Mouse (Mus musculus): ENCODE measurements at regions not wholly inside any gene's neighbourhood (a gene's known extent, or its start where the extent isn't known, plus 50 kb on each side); places are given as distances from the start of the nearest gene placed in this dataset.
"Not testable (repeated sequence)": the region's sequence is repeated elsewhere in the genome, so short reads cannot be mapped to it uniquely, and the experiment has no call there.

- peak; percentile 81 for DNase-seq (ENCODE audit: low spot score)
Observed at GRCm38 (mm10) chrX:75734628-75735302, 140.2 kb downstream of the Pls3 start.

- DNase-seq (ENCODE audit: low spot score), result peak; percentile 48
Observed at GRCm38 (mm10) chrX:75733651-75734050, 141.3 kb downstream of the Pls3 start.

- not testable (repeated sequence) for DNase-seq (ENCODE audit: low spot score)
Observed at GRCm38 (mm10) chrX:75729791-75730190, 145.2 kb downstream of the Pls3 start.

- DNase-seq (ENCODE audit: low spot score), result peak; percentile 29
Observed at GRCm38 (mm10) chrX:75728507-75728906, 146.5 kb downstream of the Pls3 start.

- DNase-seq (ENCODE audit: low spot score), result not testable (repeated sequence)
Observed at GRCm38 (mm10) chrX:75723542-75723941, 145.5 kb upstream of the Rab39b start.

- DNase-seq (ENCODE audit: low spot score), result no peak
Observed at GRCm38 (mm10) chrX:75699949-75700348, 121.9 kb upstream of the Rab39b start.

GRCm38 (mm10) chrX:75675271-75675670 is 97.2 kb upstream of the Rab39b start:
- not testable (repeated sequence) for DNase-seq (ENCODE audit: low spot score)

GRCm38 (mm10) chrX:75673920-75674665 is 96.1 kb upstream of the Rab39b start:
- peak; percentile 96 for DNase-seq (ENCODE audit: low spot score)

- no peak for DNase-seq (ENCODE audit: low spot score)
Observed at GRCm38 (mm10) chrX:75673586-75673919, 95.5 kb upstream of the Rab39b start.

GRCm38 (mm10) chrX:75672976-75673375 is 94.9 kb upstream of the Rab39b start:
- DNase-seq (ENCODE audit: low spot score), result no peak

GRCm38 (mm10) chrX:75667636-75668035 is 89.6 kb upstream of the Rab39b start:
- no peak for DNase-seq (ENCODE audit: low spot score)

GRCm38 (mm10) chrX:75643402-75643801 is 65.4 kb upstream of the Rab39b start:
- no peak for DNase-seq (ENCODE audit: low spot score)
